Mouse (Mus musculus): ENCODE measurements around the gene Hoxb1.

The Hoxb1 gene

GRCm38 (mm10) chr11:96405541-96405940, 40.0 kb downstream of the Hoxb1 start:
- DNase-seq, result no peak

GRCm38 (mm10) chr11:96407191-96408072, 41.9 kb downstream of the Hoxb1 start:
- peak; percentile 84 for DNase-seq

DNA sequence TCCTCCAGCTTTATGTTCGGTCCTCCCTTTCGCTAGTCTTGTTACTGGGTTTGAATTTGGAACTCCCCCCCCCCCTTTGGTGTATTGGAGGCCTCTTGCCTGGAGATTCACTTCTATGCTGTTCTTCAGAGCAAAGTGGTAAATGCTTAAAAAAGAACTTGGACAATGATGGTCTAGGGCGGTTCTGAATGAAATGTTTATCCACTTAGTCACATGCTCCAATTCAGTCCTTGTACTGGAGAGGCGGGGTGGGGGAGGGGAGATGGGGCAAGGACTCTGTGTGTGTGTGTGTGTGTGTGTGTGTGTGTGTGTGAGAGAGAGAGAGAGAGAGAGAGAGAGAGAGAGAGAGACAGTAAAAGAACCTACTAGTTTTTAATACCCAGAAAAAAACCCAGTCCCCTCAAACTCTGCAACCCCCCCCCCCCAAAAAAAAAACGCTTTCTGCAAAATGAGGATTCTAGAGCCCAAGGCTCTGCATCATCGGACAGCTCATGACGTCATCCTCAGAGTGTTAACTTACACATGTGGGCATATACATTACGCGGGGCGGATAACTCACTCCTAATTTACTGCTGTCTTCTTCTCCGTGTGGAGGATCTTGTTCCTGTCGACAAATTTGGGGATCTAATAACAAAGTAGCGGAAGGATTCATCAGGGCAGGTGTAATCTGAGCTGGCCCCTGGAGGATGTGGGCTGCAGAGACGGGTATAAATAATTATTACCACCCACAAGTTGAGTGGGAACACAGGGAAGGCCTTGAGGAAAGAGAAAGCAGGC, 42.9 kb downstream of the Hoxb1 start:
- DNase-seq, result peak; percentile 29

- DNase-seq, result no peak
These were observed 45.5 kb downstream of the Hoxb1 start for GRCm38 (mm10) chr11:96411019-96411418.

DNA sequence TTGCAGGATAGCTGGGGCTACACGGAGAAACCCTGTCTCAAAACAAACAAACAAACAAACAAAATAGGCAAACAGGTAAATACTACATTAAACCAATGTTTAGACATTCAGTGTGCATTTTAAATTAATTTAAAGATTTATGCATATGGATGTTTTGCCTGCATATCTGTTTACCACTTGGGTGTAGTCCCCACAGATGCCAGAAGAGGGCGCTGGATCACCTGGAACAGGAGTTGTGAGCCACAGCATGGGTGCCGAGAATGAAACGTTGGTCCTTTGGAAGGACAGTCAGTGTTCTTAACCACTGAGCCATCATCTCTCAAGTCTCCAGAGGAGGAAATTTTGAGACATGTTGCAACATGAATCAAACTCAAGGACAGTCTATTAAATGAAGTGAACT, 46.4 kb downstream of the Hoxb1 start:
- DNase-seq, result no peak

DNA sequence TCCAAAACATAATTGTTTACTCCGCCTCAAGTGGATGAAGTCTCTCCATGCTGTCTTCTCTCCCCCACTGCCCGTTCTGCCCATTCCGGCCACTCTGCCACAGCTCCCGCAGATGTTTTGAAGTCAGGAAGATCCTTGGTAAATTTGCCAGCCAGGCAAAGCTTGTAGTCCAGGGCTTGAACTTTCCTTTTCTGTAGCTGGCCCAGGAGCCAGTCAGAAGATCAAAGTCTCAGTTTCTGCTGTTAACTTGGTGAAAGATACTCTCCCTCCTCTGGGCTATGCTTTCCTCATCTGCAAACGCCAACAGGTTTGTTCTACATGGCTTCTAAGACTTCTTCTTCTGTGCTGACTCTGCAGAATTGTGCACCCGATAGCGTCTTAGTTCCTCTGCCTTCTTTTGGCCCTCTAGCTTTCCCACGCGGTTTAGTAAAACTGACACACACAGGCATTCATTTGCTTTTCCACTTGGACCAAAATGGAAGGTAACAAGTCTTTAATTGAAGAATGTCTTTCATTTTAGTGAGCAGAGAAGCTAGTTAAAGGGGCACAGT, 47.5 kb downstream of the Hoxb1 start:
- no peak for DNase-seq

GRCm38 (mm10) chr11:96413527-96413926, 48.0 kb downstream of the Hoxb1 start:
- DNase-seq, result peak; percentile 83

DNA sequence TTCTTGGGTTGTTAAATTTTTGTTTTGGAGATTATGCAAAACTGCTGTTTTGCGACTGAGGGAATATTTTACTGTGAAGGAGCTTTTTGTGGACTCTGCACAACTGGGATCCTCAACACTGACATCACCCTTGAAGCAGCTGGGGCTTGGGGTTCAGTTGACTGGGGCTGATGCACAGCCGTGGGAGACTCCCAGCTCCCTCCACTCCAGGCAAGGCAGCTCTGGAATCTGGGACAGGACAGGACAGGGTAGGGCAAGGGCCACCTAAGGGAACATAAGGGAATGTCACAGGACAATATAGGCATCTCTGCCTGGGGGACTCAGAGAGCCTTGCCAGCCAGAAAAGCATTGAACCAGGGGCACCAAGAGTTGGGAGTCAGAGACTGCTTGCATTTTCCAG, 48.5 kb downstream of the Hoxb1 start:
- no peak for DNase-seq
